Mouse (Mus musculus) mouse trophoblast stem cell (cell line): ENCODE results near the gene Katnal1.

Source experiments
- in situ Hi-C, 2 experiments: fragments of 300-500 bp; cut with MseI, MboI; formaldehyde crosslinking; loops; 2 replicates in 1 of 2; 3 replicates in 1 of 2; pipeline ENCODE4 v1.15.1; 2025

Katnal1 gene

DNA sequence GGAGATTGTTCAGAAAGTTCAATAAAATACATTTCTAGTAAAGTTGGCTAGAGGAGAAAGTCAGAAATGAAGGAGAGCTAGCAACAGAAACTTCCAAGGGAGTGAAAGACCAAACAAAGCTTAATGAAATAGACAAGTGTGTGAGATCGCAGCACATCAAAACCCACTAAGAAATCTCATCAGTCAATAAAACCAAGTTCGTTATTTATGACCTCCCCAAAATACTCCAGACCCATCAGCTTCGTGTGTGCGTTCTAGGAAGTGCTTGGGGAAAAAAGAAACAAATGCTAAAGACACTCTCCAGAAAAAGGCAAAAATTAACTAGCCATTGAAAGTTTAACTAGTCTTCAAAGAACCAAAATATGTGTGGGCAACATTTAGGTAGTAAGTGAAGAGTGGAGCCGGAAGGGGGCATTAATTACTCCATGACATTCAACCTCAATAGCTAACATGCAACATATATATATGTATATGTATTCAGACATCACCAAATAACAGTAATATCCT lies 1.4 kb downstream of the Katnal1 start:
- in situ Hi-C loops = no loop called here

DNA sequence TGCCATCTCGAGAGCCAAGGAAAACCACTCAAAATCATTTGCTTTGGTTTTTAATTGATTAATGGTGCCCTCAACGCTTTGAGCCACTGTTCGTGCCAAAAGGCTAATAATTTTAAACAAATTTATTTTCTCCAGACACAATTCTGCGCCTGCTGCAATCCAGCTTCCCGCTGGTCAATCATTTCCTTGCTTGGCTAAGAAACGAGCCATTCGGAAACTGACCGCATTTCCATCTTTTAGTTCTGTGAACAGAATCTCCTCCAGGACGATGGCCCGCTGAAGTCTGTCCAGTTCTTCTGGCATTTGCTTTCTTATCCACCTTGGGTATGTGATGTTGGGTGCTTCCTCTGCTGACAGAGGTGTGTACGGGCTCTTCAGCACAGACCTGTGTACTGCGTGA lies 4.5 kb downstream of the Katnal1 start:
- in situ Hi-C loops = no loop called here

DNA sequence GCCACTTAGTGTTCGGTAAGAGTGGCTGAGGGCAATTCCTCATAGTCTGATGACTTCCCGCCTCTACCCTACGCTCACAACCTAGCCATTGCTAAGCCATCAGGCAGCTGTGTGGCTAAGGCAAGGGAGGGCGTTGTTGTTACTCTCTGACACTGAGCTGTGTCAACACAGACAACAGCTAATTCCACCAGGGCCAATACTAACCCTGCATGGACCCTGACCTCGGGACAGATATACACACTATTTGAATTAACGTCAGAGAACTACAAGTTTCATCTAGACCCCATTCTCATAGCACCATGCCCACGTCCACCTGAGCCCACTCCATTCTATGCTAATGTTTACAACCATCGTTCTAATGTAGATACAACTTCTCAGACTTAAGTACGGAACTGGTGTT lies 5.1 kb downstream of the Katnal1 start:
- in situ Hi-C loops = no loop called here

DNA sequence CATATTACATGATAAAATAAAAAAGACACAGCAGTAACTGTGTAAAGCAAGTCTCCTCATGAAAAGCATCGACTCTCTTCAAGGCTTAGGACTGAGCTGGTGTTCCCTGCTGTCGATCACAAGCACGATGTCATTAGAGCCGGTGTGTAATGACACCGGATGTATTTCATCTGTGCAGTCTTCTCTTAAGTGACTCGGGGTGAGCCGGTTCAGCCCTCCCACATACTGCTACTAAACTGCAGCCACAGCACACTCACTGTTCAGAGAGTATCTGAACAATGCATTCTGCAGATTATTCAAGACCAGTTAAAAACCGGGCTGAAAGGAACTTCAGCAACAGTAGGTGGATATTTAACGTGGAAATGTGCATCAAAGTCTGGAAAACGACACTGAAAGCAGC lies 5.7 kb downstream of the Katnal1 start:
- in situ Hi-C loops = no loop called here

DNA sequence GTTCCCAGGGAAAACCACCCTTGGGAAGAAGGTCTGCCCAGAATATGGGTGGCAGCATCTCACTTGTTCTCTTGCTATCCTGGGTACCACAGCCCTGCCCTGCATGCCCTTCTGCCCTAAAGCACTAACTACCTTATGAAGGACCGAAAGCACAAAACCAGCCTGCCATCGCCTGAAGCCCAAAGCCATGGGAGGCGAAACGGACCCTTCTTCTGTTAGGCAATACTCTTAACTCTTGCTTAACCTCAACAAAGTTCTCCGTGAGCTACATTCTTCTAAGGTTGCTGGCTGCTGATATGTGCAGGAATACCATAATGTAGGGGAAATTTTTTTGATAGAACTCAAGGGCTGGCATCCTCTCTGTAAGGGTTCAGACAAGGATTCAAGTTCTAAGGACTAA lies 6.3 kb downstream of the Katnal1 start:
- in situ Hi-C loops = no loop called here

DNA sequence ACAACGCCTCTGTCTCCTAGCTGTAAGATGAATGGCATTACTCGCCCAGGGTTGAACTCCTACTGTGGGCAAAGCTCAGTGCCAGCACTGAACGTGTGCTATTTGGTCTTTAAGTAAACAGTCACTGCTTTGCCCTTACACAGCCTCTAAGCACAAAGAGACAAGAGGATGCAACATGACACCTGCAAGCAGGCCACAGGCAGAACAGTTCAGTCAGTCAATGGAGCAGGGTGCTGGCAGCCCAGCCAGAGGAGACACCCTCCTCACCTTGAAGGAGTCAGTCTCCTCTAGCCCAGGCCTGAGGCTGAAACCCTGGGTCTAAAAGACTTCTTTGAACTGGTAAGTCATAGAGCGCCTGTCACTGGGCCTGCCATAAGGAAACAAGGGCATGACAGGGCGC lies 11.1 kb downstream of the Katnal1 start:
- in situ Hi-C loops = no loop called here

DNA sequence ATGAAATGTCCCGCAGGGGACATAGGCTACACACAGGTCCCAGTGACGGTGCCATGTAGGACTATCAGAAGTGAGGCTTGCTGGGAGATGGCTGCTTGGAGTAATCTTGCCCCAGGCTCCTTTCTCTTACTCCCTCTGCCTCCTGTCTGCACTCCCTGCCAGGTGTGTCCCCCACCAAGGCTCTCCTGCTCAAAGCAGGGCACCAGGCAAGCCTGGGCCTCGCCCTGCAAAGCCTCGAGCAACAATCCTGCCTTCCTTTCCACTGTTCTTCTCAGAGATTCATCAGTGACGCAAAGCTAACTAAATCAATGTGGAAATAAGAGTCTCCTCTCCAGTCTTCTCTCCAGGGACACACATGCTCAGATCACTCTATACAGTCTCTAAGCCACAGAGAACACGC lies 12.3 kb downstream of the Katnal1 start:
- in situ Hi-C loops = no loop called here

DNA sequence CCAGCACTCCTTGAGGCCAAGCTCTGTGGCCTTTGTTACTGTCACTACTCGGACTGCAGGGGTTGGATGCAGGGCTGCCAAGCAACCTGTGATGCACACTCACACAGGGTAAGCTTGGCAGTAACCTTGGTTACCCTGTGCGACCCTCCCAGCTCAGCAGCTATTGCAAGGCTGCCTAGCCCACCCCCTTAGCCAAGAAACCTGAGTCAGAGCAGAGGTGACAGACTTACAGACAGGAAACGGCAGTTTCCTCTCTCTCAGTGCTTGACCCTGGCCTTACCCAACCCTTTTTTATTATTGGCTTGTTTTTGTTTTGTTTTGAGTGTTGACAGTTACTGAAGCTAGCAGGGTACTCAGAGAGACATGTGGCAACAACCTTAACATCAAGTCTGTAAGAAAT lies 16.9 kb downstream of the Katnal1 start:
- in situ Hi-C loops = no loop called here

DNA sequence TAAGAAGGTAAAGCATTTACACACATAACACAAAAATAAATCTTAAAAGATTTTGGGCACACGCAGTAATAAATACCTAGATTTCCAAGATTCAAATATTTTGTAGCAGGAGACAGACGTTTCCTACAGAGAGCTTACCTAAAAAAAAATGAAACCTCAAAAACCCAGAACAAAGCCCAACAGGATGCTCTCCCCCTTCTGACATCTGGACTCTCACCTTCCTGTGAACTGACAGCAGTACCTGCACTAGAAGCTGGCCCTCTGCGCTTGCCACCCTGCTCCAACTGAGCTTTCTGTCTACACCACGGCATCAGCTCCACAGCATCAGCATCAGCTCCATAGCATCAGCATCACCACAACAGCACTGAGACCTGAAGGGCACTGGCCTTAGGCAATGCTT lies 19.1 kb downstream of the Katnal1 start:
- in situ Hi-C loops = no loop called here

DNA sequence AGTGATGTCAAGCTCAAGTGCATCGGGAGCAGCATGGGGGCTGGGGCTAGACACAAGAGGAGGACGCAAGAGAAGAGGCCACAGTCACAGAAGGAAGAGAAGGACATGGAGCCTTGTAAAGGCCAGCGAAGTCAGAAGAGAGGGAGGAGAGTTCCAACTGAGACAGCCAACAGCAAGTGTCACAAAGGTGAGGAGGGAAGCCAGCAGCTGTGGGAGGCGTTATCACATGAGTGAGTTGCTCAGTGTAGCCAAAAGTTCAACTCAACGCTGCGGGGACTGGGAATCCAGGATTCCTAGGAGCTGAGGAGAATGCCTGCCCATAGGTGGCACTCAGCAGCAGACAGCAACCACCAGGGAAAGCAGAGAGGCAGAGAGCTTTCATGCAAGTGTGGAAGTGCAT lies 19.7 kb downstream of the Katnal1 start:
- in situ Hi-C loops = no loop called here

DNA sequence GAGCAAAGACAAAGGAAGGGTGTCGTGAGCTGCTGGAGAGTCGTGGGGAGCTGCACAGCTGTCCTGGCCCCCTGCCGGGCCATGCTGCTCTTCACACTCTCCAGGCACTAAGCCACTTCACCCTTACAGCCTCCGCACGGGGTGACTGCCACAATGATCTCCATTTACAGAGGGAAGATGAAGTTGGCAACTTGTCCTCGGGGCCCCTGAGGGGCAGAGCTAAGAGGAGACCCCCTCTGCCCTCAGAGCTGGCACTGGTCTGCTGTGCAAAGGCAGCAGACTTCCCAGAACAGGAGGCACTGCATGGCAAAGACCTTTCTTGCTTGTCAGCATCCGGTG lies 20.1 kb downstream of the Katnal1 start:
- in situ Hi-C loops = no loop called here

DNA sequence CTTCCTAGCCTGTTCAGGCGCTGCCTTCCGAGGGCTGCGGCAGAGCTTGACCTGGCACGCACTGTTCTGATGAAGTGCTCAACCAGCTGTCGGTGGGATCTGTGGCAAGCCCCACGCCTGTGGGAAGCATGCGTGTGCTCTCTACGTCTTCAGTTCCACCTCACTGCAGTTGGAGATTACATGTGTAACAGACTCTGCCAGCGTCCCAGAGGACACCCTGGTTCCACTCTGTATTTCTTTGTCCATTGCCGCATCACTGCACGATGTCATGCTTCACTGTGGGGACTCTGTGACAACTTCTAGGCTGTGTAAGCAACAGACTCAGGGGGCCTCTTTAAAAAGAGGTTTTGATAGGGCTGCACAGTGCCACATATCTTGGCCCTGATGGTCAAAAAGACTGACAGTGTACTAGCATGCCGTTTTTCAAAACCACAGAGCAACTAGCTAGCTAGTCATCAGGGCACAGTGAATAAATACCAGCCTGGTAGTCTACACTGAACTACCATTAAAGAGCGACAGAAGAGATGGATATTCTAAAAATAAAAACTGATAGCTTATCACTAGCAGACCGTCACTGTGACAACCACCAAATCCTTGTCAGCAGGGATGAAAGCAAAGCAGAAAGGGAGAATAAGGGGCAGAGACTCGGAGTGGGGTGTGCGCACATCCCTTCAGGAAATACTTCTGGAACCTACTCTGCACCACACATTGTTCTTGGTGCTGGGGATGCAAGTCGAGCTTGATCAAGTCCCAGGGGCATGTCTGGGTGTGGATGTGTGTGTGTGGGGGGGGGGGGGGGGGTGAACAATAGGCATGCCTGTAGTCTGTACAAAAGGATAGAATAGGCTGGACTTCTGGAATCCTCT lies 20.7 kb downstream of the Katnal1 start:
- in situ Hi-C loops = no loop called here

DNA sequence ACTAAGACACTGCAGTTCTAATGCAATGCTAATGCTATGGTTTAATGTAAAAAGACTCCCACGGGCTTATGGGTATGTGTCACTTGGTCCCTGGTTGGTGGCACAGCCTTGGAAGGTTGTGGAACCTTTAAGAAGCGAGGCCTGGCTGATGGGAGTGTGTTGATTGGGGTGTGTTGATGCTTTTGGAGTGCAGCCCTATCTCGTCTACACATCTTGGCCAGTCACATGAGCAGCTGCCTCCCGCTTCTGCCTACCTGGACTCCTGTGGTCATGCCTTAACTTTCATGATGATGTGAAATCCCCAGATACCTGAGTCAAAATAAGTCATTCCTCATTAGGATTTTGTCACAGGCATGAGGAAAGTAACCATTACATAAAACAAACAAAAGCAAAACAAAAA lies 22.8 kb downstream of the Katnal1 start:
- in situ Hi-C loops = no loop called here

DNA sequence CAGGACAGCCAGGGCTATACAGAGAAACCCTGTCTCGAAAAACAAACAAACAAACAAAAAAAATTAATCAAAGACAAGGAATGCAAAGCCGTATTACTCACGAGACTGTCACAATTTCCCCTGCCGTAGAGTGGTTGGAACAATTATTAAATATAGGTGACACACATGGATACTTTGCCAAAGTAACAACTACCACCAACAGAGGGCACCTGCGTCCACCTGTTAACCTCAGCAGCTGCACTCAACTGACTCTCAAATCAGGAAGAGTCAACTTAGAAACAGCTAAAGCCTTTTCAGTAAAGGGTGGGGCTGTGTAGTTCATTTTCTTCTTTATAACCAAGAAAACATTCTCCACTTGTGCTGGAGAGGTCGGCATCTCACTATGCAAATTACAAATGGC lies 24.3 kb downstream of the Katnal1 start:
- in situ Hi-C loops = no loop called here

DNA sequence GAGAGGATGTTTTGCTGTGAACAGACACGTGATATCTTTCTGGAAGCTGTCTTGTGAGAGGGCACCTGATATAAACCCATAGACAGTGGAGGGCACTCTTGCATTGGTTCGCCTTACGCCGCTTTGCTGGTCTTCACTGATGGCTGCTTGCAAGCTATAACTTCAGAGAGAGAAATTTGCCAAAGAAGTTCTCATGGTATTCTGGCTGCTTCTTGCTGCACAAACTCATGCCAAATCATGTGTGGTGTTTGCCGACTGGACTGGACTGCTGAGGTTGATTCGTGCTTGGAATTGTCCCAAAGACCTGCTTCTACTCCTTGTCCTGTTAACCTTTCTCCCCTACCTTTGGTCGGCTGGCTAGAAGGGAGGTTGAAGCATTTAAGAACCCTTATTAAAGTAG lies 29.8 kb downstream of the Katnal1 start:
- in situ Hi-C loops = no loop called here

DNA sequence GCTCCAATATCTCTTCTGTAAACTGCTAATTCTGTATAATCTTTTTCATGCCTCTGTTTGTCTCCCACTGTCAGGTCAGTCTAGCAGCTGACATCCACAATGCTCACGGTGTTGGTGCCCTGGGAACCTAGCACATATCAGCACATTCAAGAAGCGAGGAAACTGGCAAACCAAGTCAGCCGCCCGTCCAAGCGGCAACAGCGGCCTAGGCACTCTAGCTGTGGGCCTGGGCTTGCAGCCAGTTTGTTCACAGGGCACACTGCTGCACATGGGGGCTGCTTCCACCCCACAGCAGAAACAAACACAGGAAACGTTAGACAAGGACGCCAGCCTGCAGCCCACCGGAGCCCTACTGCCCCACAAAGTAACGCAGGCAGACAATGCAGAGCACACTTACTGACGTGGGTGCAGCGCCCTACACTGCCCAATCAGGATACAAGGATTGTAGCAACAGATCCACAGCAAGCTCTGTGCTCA lies 31.1 kb downstream of the Katnal1 start:
- in situ Hi-C loops = no loop called here

DNA sequence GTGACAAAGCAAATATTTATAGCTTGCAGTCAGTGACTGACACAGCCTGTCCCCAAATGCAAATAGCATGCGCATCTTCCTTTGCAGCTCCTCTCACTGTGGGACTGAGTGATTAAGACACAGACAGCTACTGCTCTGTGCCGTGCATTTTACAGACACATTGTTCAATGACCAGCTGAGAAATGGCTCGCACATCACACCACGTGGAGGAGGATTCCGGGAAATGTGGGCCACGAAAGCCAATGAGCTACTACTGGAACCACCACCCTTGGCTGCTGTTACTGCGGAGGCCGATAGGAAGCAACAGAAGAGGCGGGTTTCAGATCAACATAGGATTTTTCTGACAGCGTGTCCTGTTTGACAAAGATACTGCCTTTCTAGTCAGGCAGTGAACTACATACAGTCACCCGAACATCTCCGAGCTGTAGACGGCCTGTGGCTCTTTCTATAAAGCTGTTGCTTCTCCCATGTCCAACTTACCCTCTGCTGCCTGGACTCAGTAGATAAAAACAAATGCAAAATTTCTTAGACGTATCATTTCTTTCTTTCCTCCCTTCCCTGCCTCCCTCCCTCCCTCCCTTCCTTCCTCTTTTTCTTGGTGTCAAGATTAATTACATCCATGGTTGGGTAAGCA lies 31.9 kb downstream of the Katnal1 start:
- in situ Hi-C loops = no loop called here

DNA sequence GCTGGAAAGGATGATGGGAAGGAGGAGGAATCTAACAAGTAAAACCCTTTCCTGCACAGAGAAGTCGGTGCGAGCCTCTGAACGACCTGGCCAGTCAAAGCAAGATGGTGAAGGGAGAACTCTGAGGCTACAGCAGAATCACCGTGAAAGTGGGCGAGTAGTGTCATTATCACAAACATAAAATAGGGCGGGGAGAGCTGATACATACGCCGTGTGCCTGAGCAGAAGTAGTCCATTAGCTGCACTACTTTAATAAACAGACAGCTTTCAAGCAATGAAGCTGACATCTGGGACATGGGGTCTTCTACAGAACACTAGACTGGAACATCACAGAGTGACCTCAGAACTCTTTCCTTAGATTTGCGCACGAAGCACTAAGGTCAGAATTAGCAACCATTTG lies 32.6 kb downstream of the Katnal1 start:
- in situ Hi-C loops = no loop called here

DNA sequence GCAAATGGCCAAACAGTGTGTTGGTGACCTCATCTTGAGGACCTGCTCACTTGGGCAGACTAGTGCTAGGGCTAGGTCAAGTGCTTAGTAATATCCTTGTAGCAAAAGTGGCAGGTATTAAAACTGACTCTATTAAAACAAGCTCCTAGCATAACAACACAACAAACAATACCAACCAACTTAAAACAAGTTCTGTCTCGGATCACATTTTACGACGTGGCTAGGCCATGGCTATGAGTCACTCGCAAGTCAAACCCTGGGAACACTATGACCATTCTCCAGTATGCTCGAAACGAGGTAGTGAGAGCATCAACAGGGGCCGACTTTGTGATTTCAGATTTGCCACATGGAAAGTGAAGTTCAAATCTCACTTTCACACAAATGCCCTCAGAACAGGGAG lies 33.3 kb downstream of the Katnal1 start:
- in situ Hi-C loops = no loop called here

DNA sequence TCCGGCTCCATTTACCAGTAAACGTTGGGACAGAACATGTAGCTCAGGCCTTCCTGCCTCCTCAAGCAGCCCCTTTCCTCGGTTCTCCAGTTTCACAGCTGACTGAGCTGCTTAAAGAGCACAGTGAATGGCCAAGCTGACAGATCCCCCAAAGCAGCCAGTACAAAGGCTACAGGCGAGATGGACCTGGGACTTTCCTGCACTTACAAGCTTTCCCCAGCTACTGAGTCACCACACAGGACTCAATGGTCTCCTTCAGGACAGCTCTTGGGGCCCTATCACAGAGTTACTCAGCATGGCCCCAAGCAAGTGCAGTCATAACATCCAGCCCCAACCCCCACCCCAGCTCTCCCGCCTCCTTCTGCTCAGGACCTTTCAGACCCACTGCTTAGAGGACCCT lies 34.1 kb downstream of the Katnal1 start:
- in situ Hi-C loops = no loop called here

DNA sequence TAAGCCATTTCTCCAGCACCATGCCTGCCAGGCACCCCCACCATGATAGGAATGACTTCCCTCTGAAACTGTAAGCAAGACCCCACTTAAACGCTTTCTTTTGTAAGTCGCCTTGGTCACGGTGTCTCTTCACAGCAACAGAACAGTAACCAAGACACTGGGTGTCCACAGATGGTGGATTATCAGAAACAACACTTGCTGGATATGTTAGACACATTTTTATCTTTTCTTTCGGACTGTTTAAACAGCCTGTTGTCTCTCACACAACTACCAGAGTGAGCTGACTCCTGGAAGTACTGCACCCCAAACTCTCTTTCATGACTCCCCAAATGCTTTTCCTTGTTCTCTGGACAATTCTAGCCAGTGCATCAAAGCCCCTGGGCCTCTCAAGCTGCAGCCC lies 38.9 kb downstream of the Katnal1 start:
- in situ Hi-C loops = no loop called here

DNA sequence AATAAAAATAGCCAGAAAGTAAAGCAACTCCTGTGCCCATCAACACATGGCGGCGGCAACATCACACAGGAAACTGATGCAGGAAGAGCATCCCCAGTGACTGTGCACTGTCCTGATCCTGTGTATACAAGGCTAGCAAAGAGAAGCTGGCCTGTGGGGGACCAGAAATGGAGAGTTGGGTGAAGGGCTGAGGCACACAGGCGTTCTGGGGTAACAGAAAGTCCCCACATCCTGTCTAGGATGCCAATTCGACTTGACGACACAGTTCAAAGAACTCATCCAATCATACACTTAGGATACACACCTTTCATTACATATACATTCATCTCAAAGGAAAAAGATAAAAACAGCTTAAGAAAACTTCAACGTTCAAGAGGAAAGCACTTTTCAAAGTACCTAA lies 41.1 kb downstream of the Katnal1 start:
- in situ Hi-C loops = no loop called here
